Mouse (Mus musculus) cerebellum, postnatal 25 days (tissue): Measurements from ENCODE around the gene Kcnip1.

Experiments
- DNase-seq, 2 experiments: peaks; one replicate each; pipeline ENCODE4 v3.0.0; 2021; ENCODE audit warnings: mixed read lengths in 2 of 2

Kcnip1 gene

DNA sequence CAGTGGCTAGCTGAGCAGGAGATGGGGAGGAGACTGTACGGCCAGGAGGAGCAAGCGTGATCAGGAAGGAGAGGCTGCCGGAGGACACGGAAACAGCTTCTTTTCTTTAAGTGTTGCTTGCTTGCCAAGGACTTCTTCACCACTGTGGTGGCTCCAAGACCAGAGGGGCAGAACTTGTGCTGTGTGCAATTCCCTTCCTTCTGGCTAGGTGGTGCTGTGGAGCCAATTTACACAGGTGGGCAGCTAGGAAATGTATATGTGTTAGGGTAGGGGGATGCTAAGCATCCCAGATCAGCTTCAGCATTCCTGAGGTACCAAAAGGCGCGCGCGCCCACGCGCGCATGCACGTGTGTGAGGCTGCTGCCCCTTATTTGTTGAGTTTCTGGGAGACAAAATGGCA, 243.5 kb downstream of the Kcnip1 start:
- no peak for DNase-seq

DNA sequence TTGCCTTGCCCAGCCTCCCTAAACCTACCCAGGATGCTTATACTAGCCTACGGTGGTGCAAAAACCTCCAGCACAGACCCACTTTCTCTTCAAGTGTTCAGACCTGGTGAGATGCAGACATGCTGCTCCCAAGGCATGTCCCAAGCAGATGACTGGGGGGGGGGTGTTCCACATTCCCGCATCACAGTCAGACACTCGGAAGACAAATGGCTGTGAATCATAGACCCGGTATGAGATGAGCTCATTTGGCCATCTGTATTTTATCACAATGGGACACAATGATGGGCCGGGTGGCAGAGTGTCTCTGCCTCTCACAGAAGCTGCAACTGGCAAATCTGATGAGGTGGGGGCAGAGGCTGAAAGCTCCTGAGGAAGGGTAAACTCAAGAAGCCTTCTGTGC, 244.2 kb downstream of the Kcnip1 start:
- DNase-seq: no peak

DNA sequence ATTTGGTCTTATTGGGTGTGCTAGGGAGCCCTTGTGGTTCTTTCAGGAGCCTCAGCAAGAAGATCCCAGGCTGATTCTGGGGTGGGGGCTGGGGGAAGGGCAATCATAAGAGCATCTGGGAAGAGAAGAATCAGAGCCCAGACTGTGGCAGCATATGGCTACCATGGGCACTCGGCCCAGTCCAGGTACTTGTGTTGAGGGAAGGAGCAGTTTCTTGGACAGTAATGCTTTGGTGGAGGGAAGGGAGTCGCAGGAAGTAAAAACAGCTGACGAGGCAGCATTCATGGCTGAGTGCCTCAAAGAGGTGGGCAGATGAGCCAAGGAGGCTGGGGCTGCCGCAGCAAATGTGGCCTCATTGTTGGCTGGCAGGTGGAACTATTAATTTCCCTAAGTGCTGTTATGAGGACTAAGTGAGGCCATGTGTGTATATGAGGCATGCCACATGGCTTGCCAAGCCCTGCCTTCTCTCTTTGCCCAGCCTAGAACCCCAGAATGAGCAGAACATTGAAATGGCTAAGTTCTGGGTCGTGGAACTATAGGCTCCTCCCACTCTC, 245.5 kb downstream of the Kcnip1 start:
- DNase-seq: peak; percentile 69 to 80

DNA sequence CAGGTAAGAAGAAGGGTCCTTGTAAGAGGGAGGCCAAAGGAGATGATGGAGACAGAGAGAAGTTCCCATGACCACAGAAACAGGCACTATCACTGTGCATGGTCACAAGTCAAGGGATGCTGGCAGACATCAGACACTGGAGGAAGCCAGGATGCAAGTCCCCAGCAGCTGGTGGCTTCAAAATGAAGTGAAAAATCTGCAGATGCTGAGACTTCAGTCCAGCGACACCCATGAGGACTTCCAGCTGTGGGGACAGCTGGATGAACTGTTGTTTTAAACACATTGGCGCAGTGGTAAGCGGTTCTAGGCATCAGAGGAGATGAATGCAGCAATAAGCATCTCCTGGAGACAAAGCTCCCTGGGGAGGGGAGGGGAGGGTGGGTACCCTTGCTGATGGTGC, 246.6 kb downstream of the Kcnip1 start:
- no peak for DNase-seq

DNA sequence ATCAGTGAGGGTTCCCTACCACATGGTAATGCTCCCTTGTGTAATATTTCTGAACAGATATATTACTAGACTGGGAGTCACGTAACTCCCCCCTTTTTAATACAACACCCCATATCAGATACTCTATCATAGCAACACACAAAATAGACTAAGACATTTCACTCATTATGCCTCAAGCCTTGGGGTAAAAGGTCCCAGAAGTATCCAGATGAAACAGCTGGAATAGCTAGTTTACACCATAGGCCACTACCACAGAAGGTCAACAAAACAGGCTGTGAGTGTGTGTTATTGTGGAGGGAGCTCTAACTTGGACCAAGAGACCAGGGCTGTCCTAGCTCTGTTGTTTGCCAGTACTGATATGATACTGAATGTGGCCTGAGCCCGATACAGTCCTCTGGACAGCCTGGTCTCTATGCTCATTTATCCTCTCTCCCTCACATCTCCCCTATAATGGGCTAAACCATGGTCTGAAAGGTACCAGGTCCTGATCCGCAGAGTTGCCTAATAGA, 247.1 kb downstream of the Kcnip1 start:
- DNase-seq: no peak

DNA sequence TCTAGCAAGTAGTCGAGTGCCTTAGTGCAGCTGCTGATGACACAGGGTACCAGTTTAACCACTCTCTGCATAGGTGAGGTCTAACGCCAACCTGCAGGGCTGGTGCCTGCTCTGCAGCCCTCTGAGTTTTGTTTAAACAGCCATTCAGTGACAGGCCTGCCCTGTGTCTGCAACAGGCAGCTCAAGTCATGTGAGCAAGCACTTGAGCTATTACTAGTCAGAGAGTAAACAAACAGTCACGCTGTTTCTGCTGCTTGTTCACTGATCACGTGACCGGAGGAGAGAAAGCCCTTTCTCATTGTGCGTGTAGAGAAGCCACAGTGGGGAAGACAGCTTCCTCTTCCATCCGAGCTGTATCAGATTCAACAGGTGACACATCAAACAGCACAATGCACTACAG, 248.5 kb downstream of the Kcnip1 start:
- no peak for DNase-seq

DNA sequence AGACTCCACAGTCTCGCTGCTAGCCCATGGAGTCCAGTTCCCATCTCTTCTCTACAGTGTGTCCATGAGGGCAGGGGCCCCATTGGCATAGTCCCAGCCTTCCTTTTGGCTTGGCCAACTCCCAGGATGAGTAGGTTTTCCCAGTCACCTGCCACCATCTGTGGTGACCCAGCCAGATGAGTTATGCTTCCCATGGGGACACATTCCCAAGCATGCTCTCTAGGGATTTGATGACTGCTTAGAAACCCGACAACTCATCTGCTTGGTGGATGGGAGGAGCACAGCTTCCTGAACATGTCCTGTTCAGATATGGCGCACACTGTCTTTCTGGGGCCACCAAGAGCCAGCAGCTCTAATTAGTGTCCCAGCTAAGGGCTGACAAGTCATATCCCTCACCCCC, 252.8 kb downstream of the Kcnip1 start:
- DNase-seq: no peak

DNA sequence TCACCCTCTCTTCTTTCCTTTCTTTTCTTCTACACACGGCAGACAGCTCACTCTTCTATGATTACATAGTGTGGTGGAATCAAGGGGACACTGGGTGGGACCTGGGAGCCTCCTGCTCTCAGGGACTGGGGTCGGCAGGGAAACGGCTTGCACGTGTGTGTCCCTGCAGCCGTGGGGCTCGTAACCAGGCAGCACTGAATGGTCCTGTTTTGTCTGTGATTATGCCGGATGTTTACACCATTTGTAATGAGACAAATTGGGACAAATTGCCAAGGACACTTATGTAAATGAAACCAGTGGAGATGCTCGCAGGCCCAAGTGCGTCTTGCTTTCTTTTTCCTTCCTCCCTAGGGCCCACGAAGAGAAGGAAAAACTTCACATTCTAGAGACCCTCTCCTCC, 256.5 kb downstream of the Kcnip1 start:
- DNase-seq: no peak

DNA sequence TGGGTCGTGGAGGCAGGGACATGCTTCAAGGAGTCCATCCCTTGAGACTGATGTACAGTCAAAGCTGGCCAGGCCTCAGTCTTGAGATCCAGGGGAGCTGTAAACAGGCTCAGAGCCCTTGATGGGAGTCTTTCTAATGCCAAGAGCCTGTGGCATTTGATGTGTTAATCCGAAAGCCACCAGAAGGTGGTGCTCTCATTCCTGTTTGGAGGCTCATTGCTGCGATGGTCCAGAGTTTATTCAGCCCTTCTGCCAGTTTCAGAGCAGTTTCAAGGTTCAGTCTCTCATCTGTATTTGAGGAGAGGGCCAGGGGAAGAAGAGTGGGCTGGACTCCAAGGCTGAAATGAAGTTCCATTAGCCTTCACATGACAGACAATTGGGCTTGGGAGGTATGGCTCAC, 259.7 kb downstream of the Kcnip1 start:
- DNase-seq: peak; percentile 81 to 89

DNA sequence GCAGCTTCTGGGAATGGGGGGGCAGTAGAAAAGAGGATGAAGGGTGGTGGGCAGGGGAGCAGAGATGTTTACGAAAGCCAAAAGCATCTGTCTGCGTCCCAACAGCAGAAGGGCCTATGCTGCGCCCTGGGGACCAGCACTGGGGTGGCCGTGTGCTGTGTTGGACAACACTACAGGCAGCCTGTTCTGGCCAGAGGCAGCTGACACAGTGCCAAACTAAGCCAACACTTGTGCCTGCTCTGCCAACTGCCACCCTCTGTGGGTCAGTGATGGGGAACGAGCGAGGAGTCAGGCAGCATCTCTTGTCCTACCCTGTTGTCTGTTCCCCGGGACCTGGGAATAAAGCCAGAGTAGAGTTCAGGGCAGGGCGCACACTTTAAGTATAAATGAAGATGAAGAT, 260.6 kb downstream of the Kcnip1 start:
- peak in 1 of 2 experiments; percentile 49 for DNase-seq

DNA sequence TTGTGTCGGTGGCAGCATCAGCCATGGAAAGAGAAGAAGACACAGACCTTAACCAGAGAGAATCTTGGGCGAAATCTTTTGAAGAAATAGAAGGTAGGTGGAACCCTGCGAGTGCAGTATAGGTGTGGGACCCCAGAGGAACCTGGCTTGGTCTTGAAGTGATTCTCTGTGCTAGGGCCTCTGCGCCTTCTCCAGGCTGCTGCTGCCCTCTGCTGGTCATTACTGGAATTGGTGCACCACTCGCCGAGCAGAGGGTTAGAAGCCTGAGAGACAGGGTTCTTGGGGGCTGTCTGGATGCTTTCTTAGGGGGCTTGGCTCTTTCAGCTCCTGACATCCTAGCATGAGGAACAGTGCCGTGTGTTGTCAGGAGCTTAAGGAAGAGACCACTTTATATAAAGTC, 271.7 kb downstream of the Kcnip1 start:
- peak; percentile 75 to 85 for DNase-seq

DNA sequence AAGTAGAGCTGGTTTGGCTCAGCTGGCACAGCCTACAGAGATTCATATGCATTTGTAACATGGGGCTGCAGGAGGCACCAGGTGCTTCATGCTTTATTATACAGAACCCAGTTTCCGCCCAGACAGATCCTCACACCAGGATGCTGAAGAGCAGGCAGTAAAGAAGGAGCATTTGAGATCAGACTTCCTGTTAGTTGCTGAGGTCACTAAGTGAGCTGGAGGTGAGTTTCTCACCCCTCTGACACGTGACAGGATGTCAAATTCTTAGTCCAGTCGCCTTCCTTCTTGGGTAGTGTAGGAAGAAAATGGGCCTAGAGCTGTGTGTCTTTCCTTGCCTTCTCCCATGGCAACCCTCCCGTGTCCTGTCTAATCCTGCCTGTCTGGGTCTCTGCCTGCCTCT, 286.2 kb downstream of the Kcnip1 start:
- DNase-seq: no peak

DNA sequence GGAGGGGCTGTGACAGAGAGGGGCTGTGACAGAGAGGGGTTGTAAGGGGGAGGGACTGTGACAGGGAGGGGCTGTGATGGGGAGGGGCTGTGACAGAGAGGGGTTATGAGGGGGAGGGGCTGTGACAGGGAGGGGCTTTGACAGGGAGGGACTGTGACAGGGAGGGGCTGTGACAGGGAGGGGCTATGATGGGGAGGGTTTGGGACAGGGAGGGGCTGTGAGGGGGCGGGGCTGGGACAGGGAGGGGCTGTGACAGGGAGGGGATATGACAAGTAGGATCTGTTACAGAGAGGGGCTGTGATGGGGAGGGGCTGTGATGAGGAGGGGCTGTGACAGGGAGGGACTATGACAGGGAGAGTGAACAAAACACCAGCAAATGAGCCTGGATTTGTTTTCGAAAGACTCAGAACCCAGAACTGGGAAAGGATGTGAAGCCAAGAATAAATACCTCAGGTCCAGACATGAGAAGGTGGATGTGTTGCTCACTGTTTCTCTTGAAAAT, 290.9 kb downstream of the Kcnip1 start:
- no peak for DNase-seq

DNA sequence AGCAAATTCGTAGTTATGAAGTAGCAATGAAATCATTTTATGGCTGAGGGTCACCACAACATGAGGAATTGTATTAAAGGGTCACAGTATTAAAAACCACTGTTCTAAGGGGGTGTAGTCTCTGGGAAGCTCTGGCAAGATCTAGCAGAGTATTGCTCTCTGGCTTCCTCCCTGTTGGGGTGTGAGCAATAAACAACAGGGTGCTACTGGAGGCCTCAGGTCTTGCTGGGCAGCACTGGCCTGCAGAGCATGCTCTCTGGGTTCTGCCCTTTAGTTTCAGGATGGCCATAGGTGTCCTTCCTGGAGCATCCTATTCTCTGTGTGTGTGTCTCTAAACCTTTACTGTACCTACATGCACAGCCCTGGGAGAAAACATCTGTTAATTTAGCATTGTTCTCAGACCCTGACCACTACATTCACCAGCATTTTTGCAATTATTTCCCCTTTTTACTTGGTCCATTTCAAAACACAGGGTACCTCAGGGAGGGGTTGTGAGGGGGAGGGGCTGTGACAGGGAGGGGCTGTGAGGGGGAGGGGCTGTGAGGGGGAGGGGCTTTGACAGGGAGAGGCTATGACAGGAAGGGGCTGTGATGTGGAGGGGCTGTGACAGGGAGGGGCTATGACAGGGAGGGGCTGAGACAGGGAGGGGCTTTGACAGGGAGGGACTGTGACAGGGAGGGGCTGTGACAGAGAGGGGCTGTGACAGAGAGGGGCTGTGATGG, 291.6 kb downstream of the Kcnip1 start:
- DNase-seq: no peak

DNA sequence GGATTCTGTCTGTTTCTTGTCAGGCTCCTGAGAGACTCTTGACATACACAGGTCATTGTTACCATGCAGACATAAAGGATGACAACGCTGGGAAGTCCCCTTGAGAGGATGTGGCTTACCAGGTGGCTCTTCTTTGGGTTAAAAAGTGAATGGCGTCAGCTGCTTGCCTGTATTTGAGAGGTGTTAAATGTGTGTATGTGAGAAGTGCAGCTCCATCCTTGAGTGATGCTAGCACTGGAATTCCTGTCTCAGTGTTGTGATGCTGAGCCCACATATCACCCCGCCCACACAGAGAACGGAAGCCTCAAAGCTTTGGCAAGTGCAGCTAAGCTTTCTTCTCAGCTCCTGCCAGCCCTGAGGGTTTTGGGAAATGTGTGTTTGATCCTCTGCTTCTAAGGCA, 292.2 kb downstream of the Kcnip1 start:
- DNase-seq: no peak

DNA sequence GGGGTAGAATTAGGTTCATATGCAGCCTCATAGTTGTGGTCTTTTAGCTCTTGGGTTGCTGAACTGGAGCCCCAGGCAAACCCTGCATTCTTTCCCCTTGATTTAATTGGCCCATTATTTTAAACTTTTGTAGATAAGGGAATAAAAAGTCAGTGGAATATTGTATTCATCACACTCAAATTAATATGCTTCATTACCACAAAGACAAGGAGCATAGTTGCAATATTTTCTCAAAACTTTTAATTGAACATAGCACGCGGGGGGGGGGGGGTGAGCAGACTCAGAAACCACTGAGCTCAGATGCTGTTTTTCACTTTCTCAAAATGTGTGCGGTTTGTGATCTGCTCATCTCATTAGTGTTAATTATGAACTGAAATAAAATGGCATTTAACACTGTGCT, 302.8 kb downstream of the Kcnip1 start:
- DNase-seq: no peak

DNA sequence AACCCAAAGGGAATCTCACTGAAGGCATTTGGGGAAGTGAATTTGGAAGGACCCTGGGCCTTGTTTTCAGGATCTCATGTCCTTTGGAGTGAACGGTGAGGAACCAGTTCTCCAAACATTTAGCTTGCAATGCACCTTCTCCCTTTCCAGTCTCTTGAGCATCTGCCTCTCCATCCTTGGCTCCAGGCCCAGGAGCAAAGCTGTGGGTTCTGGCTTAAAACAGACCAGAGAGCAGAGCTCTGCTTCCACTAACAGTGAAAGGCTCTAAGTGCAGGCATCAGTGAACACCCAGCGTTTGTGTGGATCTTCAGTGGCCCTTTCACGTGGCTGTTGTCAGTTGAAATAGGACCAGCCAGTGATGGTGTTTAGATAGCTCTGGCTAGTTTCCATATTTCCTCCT, 307.0 kb downstream of the Kcnip1 start:
- peak; percentile 65 to 79 for DNase-seq

DNA sequence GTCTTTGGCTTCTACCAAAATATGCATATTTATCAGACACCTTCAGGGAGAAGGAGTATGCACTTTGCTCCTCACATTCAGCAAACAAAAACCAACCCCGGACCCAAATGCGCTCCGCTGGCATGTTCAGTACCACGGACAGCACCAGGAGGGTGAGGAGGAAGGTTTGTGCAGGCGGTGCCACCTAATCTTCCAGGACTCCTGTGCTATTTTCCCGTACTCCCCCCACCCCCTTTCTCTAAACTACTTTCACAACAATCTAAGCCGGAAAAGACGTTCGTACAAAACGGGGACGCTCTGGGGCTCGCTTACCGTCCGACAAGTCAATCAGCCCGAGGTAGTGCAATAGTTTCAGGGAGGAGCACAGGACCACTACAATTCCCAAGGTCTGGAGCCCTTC, 312.8 kb downstream of the Kcnip1 start:
- peak in 1 of 2 experiments; percentile 13 for DNase-seq

DNA sequence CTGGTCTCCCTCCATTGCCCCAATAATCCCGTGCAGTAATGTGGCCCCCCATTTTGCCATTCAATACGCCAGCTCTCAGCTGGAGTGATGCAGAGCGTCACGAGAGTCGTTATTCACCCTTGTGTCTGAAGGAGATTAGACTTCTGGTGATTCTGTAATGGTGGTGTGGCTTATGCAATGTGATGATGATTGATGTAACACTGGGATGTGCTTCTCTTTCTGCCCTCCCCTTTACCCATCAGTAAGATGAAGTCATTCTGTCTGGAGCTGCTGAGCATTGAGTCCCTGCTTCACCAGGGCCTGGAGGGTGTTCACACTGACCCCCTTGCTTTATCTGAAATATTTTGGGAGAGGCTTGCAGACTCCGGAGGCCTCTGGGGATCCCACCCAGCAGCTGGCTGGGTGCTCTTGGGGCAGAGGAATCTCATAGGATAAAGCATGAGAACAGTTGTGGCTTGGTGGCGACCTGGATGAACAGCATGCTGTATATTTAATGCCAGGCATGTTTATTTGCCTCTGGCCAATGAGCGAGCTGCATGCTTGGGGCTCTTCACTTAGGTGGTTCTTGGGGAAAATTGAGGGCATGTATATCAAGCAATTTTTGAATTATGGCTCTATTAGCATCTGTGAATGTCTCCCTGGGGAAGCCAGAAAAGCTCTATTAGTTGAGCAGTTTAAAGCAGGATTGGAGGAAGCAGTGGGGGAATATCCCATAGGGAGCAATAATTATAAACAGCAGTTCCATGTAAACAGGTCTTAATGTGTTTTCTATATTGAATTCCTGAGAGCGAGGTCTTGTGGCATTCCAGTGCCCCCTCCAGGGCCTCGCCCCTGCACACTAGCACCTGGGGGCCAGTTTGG, 322.6 kb downstream of the Kcnip1 start:
- DNase-seq: no peak

DNA sequence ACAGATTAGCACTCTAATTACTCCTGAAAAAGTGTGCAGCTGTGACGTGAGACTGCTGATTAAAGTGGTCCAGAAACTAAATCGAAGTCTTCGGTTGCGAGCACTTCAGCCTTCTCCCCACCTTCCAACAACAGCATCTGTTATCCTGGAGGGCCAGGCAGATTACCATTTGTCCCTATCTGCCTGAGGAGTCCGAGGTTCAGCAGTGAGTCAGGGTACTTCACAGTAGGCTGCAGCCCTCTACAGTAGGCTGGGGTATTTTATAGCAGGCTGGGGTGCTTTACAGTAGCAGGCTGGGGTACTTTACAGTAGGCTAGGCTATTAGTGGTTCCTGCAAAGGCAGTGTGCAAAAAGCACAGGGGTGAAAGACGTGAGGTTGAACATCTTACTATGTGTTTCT, 324.6 kb downstream of the Kcnip1 start:
- DNase-seq: no peak

DNA sequence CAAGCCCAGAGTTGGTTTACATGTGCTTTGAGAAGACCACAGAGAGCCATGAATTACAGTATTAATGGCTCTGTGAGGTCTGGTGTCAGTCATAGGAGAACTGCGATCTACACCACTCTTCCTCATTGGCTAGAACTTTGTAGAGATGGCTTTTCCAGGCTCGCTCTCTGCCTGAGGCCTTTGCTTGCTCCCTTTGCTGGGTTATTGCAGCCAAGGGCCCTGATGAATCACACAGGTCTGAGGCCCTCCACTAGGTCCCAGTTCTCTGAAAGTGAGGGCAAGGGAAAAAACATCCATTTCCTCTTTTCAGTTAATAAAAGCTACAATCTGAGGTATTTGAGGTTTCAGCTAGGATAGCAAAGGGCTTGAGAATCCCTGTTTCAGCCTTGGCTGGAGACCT, 329.4 kb downstream of the Kcnip1 start:
- DNase-seq: no peak

DNA sequence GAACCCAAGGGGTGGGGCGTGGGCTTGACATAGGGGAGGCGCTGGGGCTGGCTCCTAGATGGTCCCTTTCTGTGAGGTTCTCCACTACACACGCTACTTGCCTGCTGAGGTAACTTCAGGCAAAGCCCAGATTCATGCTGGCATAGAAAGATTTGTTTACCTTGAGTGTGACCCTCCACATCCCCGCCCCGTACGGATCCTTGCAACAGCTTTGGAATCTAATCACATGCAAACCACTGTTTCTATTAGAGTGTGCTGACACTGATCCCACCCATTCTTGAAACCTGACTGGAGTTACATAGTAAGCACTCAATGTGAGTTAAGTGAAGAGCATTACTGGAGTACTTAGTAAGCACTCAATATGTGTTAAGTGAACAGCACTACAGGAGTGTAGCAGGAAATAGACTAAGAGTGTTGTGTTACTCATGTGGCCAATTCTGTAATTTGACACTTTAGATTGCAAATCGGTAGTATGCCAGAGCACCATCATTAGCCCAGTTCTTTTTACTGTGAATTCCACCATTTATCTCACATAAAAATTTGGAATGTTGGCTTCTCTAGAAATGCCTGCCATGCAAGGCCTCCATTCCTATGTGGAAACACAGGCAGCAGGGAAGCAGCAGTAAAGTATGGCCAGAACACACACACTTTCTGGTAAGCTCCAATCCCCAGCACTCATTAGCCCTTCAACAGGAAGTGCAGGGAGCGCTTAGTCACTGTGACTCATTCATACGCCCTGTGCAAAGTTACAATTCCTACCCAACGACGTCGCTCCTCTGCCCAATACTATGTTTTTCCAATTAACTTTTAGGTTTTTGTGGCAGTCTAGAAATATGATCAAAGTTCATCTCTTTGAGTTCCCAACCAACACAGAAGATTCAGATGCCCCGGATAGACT, 332.7 kb downstream of the Kcnip1 start:
- DNase-seq: no peak
